Mouse (Mus musculus) olfactory bulb, adult 2 months (tissue): ENCODE measurements at regions not wholly inside any gene's neighbourhood (a gene's known extent, or its start where the extent isn't known, plus 50 kb on each side); places are given as distances from the start of the nearest gene placed in this dataset.

Experiments
- H3K27ac ChIP-seq: fragments of 200-500 bp; 2 replicates; pipeline ENCODE4 v1.5.1; 2012; ENCODE audit warnings: low read depth, low read length; ENCODE audit not compliant: insufficient read depth
- H3K4me1 ChIP-seq: fragments of 200-500 bp; 2 replicates; pipeline ENCODE4 v1.6.1; 2012; ENCODE audit warnings: low read length; ENCODE audit not compliant: control insufficient read depth, insufficient read depth
- H3K4me3 ChIP-seq: fragments of 200-500 bp; 2 replicates; pipeline ENCODE4 v1.5.1; 2012; ENCODE audit warnings: mild to moderate bottlenecking, low read depth, low read length, moderate library complexity; ENCODE audit not compliant: insufficient read depth
- CTCF ChIP-seq: fragments of 200-500 bp; IDR thresholded peaks from 2 replicates; pipeline ENCODE4 v1.5.1; 2012; ENCODE audit warnings: low read depth, mild to moderate bottlenecking, low read length, moderate library complexity; ENCODE audit not compliant: insufficient read depth
- POLR2A ChIP-seq: fragments of 200-500 bp; IDR thresholded peaks from 2 replicates; pipeline ENCODE4 v1.6.1; 2012; ENCODE audit warnings: mild to moderate bottlenecking, low read depth, low read length, moderate library complexity; ENCODE audit not compliant: insufficient read depth
- WGBS: fragments of 180-500 bp; shearing (Covaris S2); methylation state at CpG from one replicate; pipeline ENCODE4 v1.1.7; 2018; 5-methylcytosine and 5-hydroxymethylcytosine counted together

DNA sequence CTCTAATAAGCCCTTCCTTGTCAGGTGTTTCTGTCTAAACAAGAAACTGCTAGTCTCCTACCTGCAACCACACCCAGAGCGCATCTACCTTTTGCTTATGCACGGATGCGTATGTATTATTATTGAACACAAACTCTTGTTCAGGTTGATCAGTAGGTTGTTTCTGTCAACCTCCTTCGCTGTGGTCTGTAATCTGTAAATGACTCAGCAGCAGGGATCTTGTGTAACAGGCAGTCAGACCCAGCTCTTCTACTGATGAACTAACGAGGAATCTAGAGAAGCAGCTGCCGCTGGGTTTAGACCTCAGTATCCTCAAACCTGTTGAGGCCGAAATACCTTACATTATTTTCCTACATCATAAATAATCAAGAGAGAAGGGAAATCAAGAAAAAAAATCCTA lies 220.4 kb downstream of the Btg1 start:
- no peaks in the 10 kb centered on the region for H3K4me1 ChIP-seq
- WGBS = 76% methylated on average over 7 of the region's 7 CpGs
- no peak for TF ChIP-seq CTCF
- TF ChIP-seq POLR2A = no peak
- no peak overlapping the region for H3K4me3 ChIP-seq
- no peak overlapping the region for H3K27ac ChIP-seq

DNA sequence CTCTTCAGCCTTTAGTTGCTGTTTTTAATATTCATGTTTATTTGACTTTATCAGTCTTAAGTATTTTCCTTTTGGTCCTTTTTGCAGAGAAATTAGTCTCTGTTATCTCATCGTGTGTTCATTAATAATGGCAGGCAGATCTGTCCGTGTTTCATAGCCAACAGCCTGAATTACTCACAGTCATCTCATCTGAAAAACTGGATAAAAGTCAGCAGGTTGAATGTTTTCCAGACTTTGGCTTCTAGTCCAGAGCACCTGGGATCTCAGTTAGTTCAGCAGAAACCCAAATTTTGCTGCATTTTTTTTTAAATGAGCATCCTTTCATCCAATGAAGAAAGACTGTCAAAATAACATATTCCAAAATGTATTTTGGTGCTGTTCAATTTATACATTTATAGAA lies 224.3 kb downstream of the Btg1 start:
- H3K4me3 ChIP-seq = no peak overlapping the region
- no peaks in the 10 kb centered on the region for H3K4me1 ChIP-seq
- no peak overlapping the region for H3K27ac ChIP-seq
- TF ChIP-seq CTCF (no peak), POLR2A (no peak)
- 63% methylated on average over 2 of the region's 2 CpGs for WGBS

DNA sequence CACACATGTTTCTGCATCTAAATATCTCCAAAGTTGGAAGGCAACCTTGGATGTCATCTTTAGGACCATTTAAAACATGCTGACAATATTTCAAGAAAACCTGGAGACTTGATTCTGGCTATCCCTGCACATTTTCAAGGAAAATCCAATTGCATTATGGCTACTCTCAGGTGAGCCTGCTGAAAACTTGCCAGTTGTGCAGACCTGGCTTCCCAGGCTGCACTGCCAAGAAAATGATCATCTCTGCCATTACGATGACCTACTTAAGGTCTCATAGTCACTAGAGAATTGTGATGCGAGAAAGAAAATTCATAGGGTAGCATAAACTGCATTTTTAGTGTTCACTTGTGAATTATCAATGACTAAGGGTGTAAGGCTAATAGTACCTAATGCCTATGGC lies 225.2 kb downstream of the Btg1 start:
- TF ChIP-seq POLR2A = no peak
- no peak for TF ChIP-seq CTCF
- WGBS = 93% methylated on average over 2 of the region's 2 CpGs
- no peak overlapping the region for H3K27ac ChIP-seq
- H3K4me3 ChIP-seq = no peak overlapping the region
- no peaks in the 10 kb centered on the region for H3K4me1 ChIP-seq

DNA sequence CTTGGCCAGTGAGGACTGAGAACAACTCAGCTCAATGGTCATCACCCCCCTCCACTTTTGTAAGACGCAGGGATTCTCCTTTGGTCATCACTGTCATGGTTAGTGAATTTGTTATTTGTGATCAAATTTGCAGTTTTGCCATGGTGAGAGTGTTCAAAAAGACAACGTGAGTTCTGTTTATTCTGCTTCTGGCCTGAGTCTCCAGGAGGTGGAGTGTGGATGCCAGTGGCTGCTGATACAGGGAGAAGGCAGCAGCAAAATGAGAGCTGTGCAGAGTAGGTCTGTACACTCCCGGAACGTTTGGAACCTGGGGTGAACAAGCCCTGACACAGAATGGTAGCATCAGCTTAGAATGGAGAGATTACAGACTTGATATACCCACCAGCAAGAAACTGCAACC lies 229.1 kb downstream of the Btg1 start:
- 70% methylated on average over 4 of the region's 4 CpGs for WGBS
- TF ChIP-seq POLR2A (no peak), CTCF (no peak)

DNA sequence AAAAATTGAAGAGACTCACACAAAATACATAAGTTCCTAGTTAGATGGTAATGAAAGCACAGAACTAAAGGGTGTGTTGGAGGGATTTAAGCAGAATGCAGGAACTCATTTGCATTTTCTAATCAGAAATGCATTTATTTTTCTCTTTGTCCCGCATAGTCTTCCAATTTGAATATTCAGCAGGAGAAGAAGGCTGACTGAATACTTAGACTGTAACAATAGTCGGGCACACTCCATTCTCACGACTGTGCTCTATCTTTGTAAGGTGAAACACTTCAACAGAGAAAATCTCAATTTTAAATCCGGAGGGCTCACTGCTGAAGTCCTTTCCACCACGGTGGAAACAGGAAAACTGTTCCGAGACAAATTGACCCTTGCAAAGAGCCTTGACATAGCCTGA lies 230.2 kb downstream of the Btg1 start:
- TF ChIP-seq CTCF (no peak), POLR2A (no peak)
- WGBS = 37% methylated on average over 6 of the region's 6 CpGs
- Histone ChIP-seq H3K4me1 (peaks cover 4% of the 10 kb centered on the region; the same call in 1 of the 2 replicates), H3K27ac (no peak overlapping the region), H3K4me3 (no peak overlapping the region)

More for the DNA sequence above, 229.1 kb downstream of the Btg1 start:
- H3K27ac ChIP-seq = no peak overlapping the region
- peaks cover 4% of the 10 kb centered on the region; the same call in 1 of the 2 replicates for H3K4me1 ChIP-seq
- no peak overlapping the region for H3K4me3 ChIP-seq

DNA sequence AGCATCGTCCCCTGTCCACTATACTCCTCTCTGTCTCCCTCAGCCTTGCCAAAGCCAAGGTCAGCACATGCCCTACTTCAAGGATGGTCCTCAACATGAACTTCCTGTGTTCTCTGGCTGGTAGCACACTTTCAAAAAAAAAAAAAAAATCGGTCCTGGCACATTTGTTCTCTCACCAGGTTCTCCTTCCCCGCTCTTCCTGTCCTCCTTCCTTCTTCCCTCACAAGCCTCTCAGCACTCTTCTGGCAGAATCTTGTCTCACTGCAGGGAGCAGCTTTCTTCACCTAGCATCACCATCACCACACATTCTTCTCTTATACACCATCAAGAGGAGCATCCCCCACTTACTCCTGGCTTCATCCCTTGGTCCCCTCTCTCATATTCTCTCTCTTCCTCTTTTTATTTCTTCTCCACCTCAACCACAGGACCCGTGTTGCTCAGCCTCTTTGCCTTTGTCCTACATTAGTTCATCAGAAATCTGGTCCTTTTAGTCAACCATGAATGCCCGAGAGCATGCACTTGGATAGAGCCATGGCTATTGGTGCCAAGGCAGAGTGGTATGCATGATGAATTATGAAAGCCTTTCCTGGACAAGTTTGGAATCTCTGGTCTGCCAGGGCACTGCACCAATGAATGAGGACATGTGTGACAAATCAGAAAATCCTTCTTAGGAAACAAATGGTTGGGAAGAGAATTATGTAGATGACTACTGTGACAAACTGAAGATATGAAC lies 230.8 kb downstream of the Btg1 start:
- no peak for TF ChIP-seq CTCF
- Histone ChIP-seq H3K4me1 (peaks cover 4% of the 10 kb centered on the region; the same call in 1 of the 2 replicates), H3K27ac (no peak overlapping the region), H3K4me3 (no peak overlapping the region)
- WGBS = 69% methylated on average over 5 of the region's 5 CpGs

DNA sequence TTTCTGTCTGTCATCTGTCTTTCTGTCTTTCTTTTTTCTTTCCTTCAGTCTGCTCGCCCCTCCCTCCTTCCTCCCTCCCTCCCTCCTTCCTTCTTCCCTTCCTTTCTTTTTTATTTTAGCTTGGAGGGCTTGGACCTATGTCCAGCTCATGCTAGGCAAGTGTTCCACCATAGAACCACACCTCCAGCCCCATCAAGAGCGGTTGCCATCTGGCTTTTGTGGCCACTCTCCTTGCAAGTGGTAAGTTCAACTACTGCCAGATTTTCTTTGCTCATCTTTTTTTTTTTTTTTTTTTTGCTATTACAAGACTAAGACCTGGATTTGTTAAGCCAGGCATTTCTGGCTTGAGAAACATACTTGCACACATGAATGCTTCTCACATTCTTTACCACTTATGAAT lies 231.7 kb downstream of the Btg1 start:
- Histone ChIP-seq H3K27ac (no peak overlapping the region), H3K4me1 (peaks cover 4% of the 10 kb centered on the region; the same call in 1 of the 2 replicates), H3K4me3 (no peak overlapping the region)
- WGBS = 90% methylated on average over 2 of the region's 2 CpGs
- no peak for TF ChIP-seq POLR2A
- no peak for TF ChIP-seq CTCF

DNA sequence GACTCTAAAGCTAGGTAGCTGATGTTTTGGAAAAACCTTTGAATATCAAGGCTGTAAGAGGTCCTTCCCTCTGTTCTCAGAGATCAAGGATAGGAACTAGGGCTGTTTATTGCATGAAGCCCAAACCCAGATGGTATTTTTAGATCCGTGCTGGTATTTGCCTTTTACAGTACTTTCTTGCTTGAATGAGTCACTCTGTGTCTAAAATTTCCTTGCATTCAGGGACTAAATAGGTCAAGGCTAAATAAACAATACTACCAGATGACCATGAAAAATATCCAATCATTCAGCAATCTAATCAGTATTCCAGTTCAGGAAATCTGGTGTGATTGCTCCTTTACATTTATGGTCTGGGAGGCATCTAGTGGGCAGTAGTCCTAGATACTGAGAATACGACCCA lies 243.6 kb downstream of the Btg1 start:
- H3K27ac ChIP-seq = no peak overlapping the region
- no peak for TF ChIP-seq CTCF
- no peak for TF ChIP-seq POLR2A
- H3K4me3 ChIP-seq = no peak overlapping the region
- WGBS = 49% methylated on average over 2 of the region's 2 CpGs
- no peaks in the 10 kb centered on the region for H3K4me1 ChIP-seq

DNA sequence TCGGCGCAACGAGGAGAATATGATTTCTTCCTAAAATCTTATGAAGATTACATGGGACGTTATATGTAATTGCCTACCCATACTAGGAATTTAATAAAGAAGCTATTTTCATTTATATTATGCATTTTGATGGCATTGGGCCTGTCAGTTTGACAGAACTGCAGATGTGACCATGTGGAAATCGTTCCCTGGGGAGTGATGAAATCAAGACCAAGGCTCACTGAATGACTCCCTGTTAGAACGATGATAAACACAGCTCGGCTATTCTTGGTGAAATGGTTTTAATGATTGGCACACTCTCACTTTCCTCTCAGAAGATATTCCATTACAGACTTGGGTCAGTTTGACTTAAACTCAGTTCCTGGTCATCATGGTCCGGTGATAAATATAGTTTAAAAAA lies 246.4 kb downstream of the Btg1 start:
- H3K4me1 ChIP-seq = no peaks in the 10 kb centered on the region
- 93% methylated on average over 8 of the region's 8 CpGs for WGBS

DNA sequence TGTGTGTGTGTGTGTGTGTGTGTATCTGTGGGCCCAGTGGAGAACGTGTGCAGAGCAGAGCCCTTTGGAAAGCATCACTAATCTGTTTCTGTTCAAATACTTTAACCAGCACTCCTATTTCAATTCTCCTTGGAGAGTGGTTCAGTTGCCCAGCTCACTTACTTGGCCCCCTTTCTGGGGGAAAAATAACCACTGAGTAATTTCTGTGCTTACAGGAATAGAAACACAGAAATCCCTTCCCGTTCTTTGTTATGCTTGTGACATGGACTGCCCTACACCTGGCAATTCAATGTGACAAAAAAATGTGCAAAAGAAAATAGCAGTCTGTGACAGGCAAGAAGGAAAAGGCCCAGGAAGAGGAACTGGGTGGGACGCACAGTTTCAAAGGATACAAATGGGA lies 249.7 kb downstream of the Btg1 start:
- WGBS = 56% methylated on average over 3 of the region's 3 CpGs
- no peak for TF ChIP-seq CTCF
- no peak for TF ChIP-seq POLR2A
- Histone ChIP-seq H3K4me1 (no peaks in the 10 kb centered on the region), H3K27ac (no peak overlapping the region), H3K4me3 (no peak overlapping the region)

More for the DNA sequence above, 246.4 kb downstream of the Btg1 start:
- Histone ChIP-seq H3K4me3 (no peak overlapping the region), H3K27ac (no peak overlapping the region)
- TF ChIP-seq CTCF (no peak), POLR2A (no peak)
